Mouse (Mus musculus): Measurements from ENCODE around the gene Il23a.
"Not testable (repeated sequence)": the region's sequence is repeated elsewhere in the genome, so short reads cannot be mapped to it uniquely, and the experiment has no call there.

Il23a gene

GRCm38 (mm10) chr10:128298702-128299171 is at the start of gene Il23a:
Gene Il23a (minus strand): TSS chr10:128298752.
- DNase-seq (ENCODE audit: low spot score in 2 of 2), result no peak

GRCm38 (mm10) chr10:128347541-128347940 is 49.0 kb upstream of the Il23a start:
- DNase-seq (ENCODE audit: low spot score in 2 of 2), result no peak

- DNase-seq (ENCODE audit: low spot score in 2 of 2), result peak; percentile 72 to 78
Observed at GRCm38 (mm10) chr10:128344568-128345275, 46.2 kb upstream of the Il23a start.

- no peak for DNase-seq (ENCODE audit: low spot score in 2 of 2)
Observed at GRCm38 (mm10) chr10:128343436-128343835, 44.9 kb upstream of the Il23a start.

GRCm38 (mm10) chr10:128340257-128340656 is 41.7 kb upstream of the Il23a start:
- peak in 1 of 2 experiments; percentile 11 for DNase-seq (ENCODE audit: low spot score in 2 of 2)

- DNase-seq (ENCODE audit: low spot score in 2 of 2), result no peak
Observed at GRCm38 (mm10) chr10:128338948-128339347, 40.4 kb upstream of the Il23a start.

- DNase-seq (ENCODE audit: low spot score in 2 of 2), result peak in 1 of 2 experiments; percentile 24
Observed at GRCm38 (mm10) chr10:128338415-128338814, 39.9 kb upstream of the Il23a start.

- peak; percentile 95 to 97 for DNase-seq (ENCODE audit: low spot score in 2 of 2)
Observed at GRCm38 (mm10) chr10:128337306-128338181, 39.0 kb upstream of the Il23a start, which contains the start of gene Cs. Gene Cs (plus strand): TSS chr10:128337734.

- DNase-seq (ENCODE audit: low spot score in 2 of 2), result no peak
Observed at GRCm38 (mm10) chr10:128336597-128336996, 38.0 kb upstream of the Il23a start.

- DNase-seq (ENCODE audit: low spot score in 2 of 2), result no peak
Observed at GRCm38 (mm10) chr10:128336195-128336594, 37.6 kb upstream of the Il23a start.

GRCm38 (mm10) chr10:128335582-128335981 is 37.0 kb upstream of the Il23a start:
- DNase-seq (ENCODE audit: low spot score in 2 of 2), result peak; percentile 73 to 86

- DNase-seq (ENCODE audit: low spot score in 2 of 2), result not testable (repeated sequence)
Observed at GRCm38 (mm10) chr10:128332358-128333249, 34.1 kb upstream of the Il23a start.

- no peak for DNase-seq (ENCODE audit: low spot score in 2 of 2)
Observed at GRCm38 (mm10) chr10:128327610-128328009, 29.1 kb upstream of the Il23a start.

GRCm38 (mm10) chr10:128326825-128327224 is 28.3 kb upstream of the Il23a start:
- no peak for DNase-seq (ENCODE audit: low spot score in 2 of 2)

GRCm38 (mm10) chr10:128323516-128323915 is 25.0 kb upstream of the Il23a start:
- DNase-seq (ENCODE audit: low spot score in 2 of 2), result no peak

- DNase-seq (ENCODE audit: low spot score in 2 of 2), result peak; percentile 74 to 80
Observed at GRCm38 (mm10) chr10:128322141-128323108, 23.9 kb upstream of the Il23a start, which contains the start of gene Cnpy2. Gene Cnpy2 (plus strand): TSS chr10:128322459.

GRCm38 (mm10) chr10:128321641-128322040 is 23.1 kb upstream of the Il23a start:
- no peak for DNase-seq (ENCODE audit: low spot score in 2 of 2)

- DNase-seq (ENCODE audit: low spot score in 2 of 2), result no peak
Observed at GRCm38 (mm10) chr10:128315578-128315977, 17.0 kb upstream of the Il23a start.

GRCm38 (mm10) chr10:128310902-128311301 is 12.3 kb upstream of the Il23a start:
- DNase-seq (ENCODE audit: low spot score in 2 of 2), result no peak

- no peak for DNase-seq (ENCODE audit: low spot score in 2 of 2)
Observed at GRCm38 (mm10) chr10:128310177-128310576, 11.6 kb upstream of the Il23a start.
